Mouse (Mus musculus): ENCODE results near the gene Uqcc3.
"Not testable (repeated sequence)": the region's sequence is repeated elsewhere in the genome, so short reads cannot be mapped to it uniquely, and the experiment has no call there.

The Uqcc3 gene

GRCm38 (mm10) chr19:8850402-8850901 lies 30.3 kb downstream of the Uqcc3 start, which contains the start of gene Lrrn4cl:
Gene Lrrn4cl (plus strand): TSS chr19:8850768.
- no peak for DNase-seq (ENCODE audit: low read depth, low spot score)

GRCm38 (mm10) chr19:8848356-8848755 lies 32.4 kb downstream of the Uqcc3 start:
- no peak for DNase-seq (ENCODE audit: low read depth, low spot score)

GRCm38 (mm10) chr19:8844371-8845129 lies 36.2 kb downstream of the Uqcc3 start:
- DNase-seq (ENCODE audit: low read depth, low spot score) = no peak

GRCm38 (mm10) chr19:8842961-8843360 lies 37.8 kb downstream of the Uqcc3 start:
- no peak for DNase-seq (ENCODE audit: low read depth, low spot score)

GRCm38 (mm10) chr19:8841012-8841411 lies 39.7 kb downstream of the Uqcc3 start:
- DNase-seq (ENCODE audit: low read depth, low spot score) = no peak

GRCm38 (mm10) chr19:8839908-8840791 lies 40.6 kb downstream of the Uqcc3 start:
- DNase-seq (ENCODE audit: low read depth, low spot score) = no peak

- peak; percentile 82 for DNase-seq (ENCODE audit: low read depth, low spot score)
Observed at GRCm38 (mm10) chr19:8839103-8839907, 41.4 kb downstream of the Uqcc3 start, which contains the start of gene Gng3. Gene Gng3 (minus strand): TSS chr19:8839194.

GRCm38 (mm10) chr19:8838041-8838730 lies 42.5 kb downstream of the Uqcc3 start:
- no peak for DNase-seq (ENCODE audit: low read depth, low spot score)

GRCm38 (mm10) chr19:8837251-8837791 lies 43.4 kb downstream of the Uqcc3 start, which contains the start of gene Bscl2:
Gene Bscl2 (plus strand): TSS chr19:8837467.
- DNase-seq (ENCODE audit: low read depth, low spot score) = peak; percentile 77

- DNase-seq (ENCODE audit: low read depth, low spot score) = not testable (repeated sequence)
Observed at GRCm38 (mm10) chr19:8836327-8836726, 44.4 kb downstream of the Uqcc3 start.

- DNase-seq (ENCODE audit: low read depth, low spot score) = no peak
Observed at GRCm38 (mm10) chr19:8832971-8833370, 47.8 kb downstream of the Uqcc3 start.

GRCm38 (mm10) chr19:8831262-8831661 lies 49.5 kb downstream of the Uqcc3 start:
- no peak for DNase-seq (ENCODE audit: low read depth, low spot score)

- DNase-seq (ENCODE audit: low read depth, low spot score) = no peak
Observed at GRCm38 (mm10) chr19:8830664-8831063, 50.1 kb downstream of the Uqcc3 start.
